Mouse (Mus musculus) adrenal gland, adult (tissue): ENCODE data around the gene Comtd1.

ENCODE experiments used
- DNase-seq, 2 experiments: peaks; one replicate each; pipeline ENCODE4 v3.0.0; 2022 to 2023; ENCODE audit warnings: low spot score in 1 of 2; ENCODE audit not compliant: inconsistent age in 2 of 2

The Comtd1 gene

DNA sequence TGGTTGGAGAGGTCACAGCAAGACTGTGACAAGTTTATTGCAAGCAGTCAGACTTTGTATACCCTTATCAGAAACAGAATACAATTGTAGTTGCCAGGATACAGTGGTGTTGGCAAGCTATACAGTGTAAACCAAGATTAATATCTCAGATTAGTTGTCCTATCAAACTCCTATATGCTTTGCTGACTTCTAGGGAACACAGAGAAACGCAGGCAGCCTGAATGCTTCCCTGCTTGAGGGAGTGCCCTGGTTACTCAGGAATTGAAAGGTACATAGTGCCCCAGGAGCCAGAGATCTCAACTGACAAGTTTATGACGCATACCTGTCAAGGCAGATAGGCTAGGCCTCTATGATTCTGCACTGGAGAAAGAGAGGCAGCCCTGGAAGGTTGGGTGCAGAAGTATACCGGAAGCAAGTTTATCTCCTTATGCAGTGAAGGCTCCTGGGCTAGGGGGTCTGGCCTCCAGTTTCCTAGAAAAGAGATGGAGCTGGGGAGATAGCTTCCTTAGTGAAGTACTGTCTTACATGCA, 42.1 kb downstream of the Comtd1 start:
- DNase-seq = no peak

DNA sequence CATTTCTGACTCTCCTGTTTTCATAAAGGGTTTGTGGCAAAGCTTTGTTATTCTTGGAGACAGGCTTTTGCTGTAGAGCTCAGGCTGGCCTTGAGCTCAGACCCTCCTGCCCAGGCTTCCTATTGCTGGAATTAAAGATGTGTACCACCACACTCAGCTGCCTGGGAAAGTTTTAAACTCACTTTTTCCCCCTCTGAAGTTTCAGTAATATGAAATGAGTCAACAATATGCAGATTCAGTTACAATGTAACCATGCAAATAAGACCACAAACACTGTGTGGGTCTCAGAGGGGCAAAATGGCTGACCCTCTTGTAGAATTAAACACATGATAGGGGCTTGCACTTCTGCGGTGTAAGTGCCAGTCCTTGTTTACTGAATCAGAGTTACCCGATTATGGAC, 42.6 kb downstream of the Comtd1 start:
- no peak for DNase-seq

DNA sequence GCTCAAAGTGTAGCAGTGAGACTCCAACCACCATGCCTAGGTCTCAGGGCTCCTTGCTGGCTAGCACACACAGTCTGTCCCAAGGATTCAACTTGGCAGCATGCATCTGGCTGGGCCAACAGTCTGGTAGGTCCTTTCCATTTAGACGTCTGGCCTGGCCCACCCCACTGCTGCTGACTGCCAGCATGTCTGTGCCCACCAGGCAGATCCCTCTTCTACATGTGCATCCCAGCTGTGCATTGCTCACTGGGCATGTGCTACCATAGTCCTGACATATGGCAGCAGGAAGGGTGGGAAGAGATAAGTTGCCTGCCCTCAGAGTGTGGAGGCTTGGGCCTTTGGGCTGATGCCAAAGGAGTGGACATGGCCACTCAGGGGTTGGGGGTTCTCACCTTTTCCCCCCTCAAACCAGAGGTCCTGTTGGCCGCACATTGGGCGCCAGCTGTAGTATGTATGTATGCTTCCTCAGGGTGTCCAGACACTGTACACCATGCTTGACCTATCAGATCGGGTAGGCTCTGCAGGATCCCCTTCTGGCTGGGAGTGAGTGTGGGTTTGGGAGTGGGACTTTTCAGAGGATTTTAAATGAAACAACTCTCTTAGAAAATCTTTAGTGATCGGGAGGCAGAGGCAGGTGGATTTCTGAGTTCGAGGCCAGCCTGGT, 46.1 kb downstream of the Comtd1 start:
- no peak for DNase-seq

DNA sequence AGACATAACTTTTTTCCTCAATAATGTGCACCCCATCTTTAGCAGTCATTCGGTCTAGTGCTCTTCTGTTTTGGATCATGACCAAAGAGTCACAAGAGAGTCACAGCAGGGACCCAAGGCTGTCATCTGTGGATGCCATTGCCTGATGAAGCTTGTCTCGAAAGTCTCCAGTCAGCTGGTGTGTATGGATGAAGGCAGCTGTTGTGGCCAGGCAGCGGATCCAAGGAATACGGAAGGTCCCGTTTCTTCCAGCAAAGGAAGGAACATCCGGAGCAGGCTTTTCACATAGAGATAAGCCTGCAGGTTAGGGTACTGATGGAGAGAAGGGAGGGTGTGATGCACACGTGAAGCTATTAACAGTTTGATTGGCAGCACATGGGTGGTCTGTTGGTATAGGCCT, 47.2 kb downstream of the Comtd1 start:
- no peak for DNase-seq

DNA sequence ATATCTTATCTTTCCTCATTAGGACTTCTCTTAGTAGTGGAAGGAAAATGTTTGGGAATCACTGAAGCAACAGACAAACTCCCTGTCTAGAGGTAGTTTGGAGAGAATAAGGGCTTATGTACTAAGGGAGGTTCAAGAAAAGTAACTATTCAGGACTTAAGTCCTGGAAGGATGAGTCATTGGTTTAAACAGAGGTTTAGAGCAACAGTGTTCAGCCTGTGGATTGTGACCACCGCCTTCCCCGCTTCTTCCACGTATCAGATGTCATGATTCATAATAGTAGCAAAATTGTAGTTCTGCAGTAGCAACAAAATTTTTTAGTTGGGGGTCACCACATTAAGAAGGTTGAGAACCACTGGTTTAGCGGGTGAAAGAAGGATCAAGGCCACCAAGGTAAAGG, 48.1 kb downstream of the Comtd1 start:
- DNase-seq = no peak
